ENCODE assay signal across 9 mouse cellular contexts in the genomic region with DNA sequence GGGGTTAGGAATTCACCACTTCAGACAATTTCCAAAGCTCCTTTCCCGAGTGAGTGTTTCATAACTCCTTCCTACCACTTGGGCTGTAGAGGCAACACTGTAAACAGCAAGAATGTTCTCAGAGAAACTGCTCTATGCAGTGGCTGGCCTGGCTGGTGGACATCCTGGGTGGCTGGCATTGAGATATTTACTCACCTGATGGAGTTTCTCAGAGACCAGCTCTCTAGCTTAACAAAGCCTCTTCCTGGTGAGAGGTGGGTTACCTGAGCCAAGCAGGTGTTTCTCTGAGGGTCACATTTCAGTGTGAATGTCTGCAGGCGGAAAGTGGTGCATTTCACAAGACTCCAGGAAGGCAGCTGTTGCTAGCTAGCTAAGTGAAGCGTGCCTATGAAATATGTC.
DNase-seq lines count a peak whose midpoint lies in the region; ATAC-seq and TF ChIP-seq lines count a peak whose summit lies in the region.
"Had no signal": no experiment of that assay in that cellular context is flagged by ENCODE, and none has a peak within 500 bp of the region (broad histone marks: within the 10 kb centered on the region; RNA-seq: fewer than 3 reads in every experiment).

No protein-coding gene starts in this region.

- H3K4me1 ChIP-seq in embryonic facial prominence, embryonic 15.5 days: peaks cover 21% of the 10 kb centered on the region
- peaks cover 36% of the 10 kb centered on the region for H3K4me1 ChIP-seq in limb, embryonic 13.5 days
- peaks cover 50% of the 10 kb centered on the region for H3K4me1 ChIP-seq in neural tube, embryonic 15.5 days

- TF ChIP-seq CTCF in left cerebral cortex, adult 2 months (IDR thresholded peaks at IDR 0.05): no peak

- H3K27ac ChIP-seq in left cerebral cortex, adult 2 months: peak overlapping the region; percentile 98
- no peak overlapping the region for H3K27ac ChIP-seq in embryonic facial prominence, embryonic 15.5 days (replicated peaks)
- H3K27ac ChIP-seq in limb, embryonic 13.5 days: 0 out of 2 replicates have a peak overlapping the region, but pooled peaks have one; percentile 22
- peak overlapping the region; percentile 95 for H3K27ac ChIP-seq in neural tube, embryonic 15.5 days (replicated peaks)

- no peak overlapping the region for H3K4me2 ChIP-seq in embryonic facial prominence, embryonic 15.5 days (replicated peaks)
- peak overlapping the region; percentile 23 for H3K4me2 ChIP-seq in limb, embryonic 13.5 days (replicated peaks)
- H3K4me2 ChIP-seq in neural tube, embryonic 15.5 days: peak overlapping the region; percentile 68

- H3K9ac ChIP-seq in embryonic facial prominence, embryonic 15.5 days: no peak overlapping the region
- no peak overlapping the region for H3K9ac ChIP-seq in limb, embryonic 13.5 days
- H3K9ac ChIP-seq in neural tube, embryonic 15.5 days (replicated peaks): peak overlapping the region; percentile 79

- H3K9me3 ChIP-seq in embryonic facial prominence, embryonic 15.5 days (replicated peaks): no peaks in the 10 kb centered on the region
- H3K9me3 ChIP-seq in limb, embryonic 13.5 days: no peaks in the 10 kb centered on the region
- H3K9me3 ChIP-seq in neural tube, embryonic 15.5 days (replicated peaks): no peaks in the 10 kb centered on the region

- H3K27me3 ChIP-seq in embryonic facial prominence, embryonic 15.5 days: no peaks in the 10 kb centered on the region
- peaks cover 25% of the 10 kb centered on the region for H3K27me3 ChIP-seq in limb, embryonic 13.5 days
- H3K27me3 ChIP-seq in neural tube, embryonic 15.5 days (replicated peaks): no peaks in the 10 kb centered on the region

- H3K36me3 ChIP-seq in embryonic facial prominence, embryonic 15.5 days: no peaks in the 10 kb centered on the region
- H3K36me3 ChIP-seq in limb, embryonic 13.5 days: no peaks in the 10 kb centered on the region
- H3K36me3 ChIP-seq in neural tube, embryonic 15.5 days: no peaks in the 10 kb centered on the region

- WGBS in embryonic facial prominence, embryonic 15.5 days: 61% methylated on average over 3 of the region's 3 CpGs
- 35% methylated on average over 3 of the region's 3 CpGs for WGBS in limb, embryonic 13.5 days
- whole genome bisulfite sequencing in neural tube, embryonic 15.5 days: 34% methylated on average over 3 of the region's 3 CpGs

- ATAC-seq in embryonic facial prominence, embryonic 15.5 days (ENCODE audit: insufficient number of reproducible peaks, low FRiP score, low TSS enrichment, low read depth): 0 out of 2 replicates have a peak, but pooled peaks have one; percentile 35
- ATAC-seq in limb, embryonic 13.5 days (ENCODE audit: low FRiP score, low read depth): no peak
- no peak for ATAC-seq in neural tube, embryonic 15.5 days (ENCODE audit: low FRiP score)

- intact Hi-C loops in left cerebral cortex, adult 2 months (cut with DNase I): loop anchor here (2.0 kb wide), 1 partner anchor 78 kb away; no protein-coding TSS in a partner anchor
- intact Hi-C loops in left cerebral cortex, postnatal 4 days (cut with DNase I): no loop called here

- peak overlapping the region; percentile 71 for H3K4me3 ChIP-seq in left cerebral cortex, adult 2 months
- H3K4me3 ChIP-seq in embryonic facial prominence, embryonic 15.5 days (replicated peaks): no peak overlapping the region
- H3K4me3 ChIP-seq in limb, embryonic 13.5 days: no peak overlapping the region
- H3K4me3 ChIP-seq in neural tube, embryonic 15.5 days (replicated peaks): peak overlapping the region; percentile 53
- H3K4me3 ChIP-seq: myocyte had no signal

- DNase-seq in left cerebral cortex, adult 2 months (ENCODE audit: extremely low spot score in 1 of 2, low spot score in 2 of 2): no peak
- no peak for DNase-seq in left cerebral cortex, adult 8-10 months (ENCODE audit: low spot score in 2 of 2)
- no peak for DNase-seq in spleen, postnatal 10 days (ENCODE audit: low spot score in 2 of 2)
- no peak for DNase-seq in kidney, adult 9 months
- no peak for DNase-seq in left cerebral cortex, postnatal 4 days

Comparison
In these comparisons a context has a peak if more than half of its experiments do, and no peak if none do; other contexts are left out.
1. H3K4me3 ChIP-seq: peak in left cerebral cortex, adult 2 months (single experiment) and neural tube, embryonic 15.5 days (single experiment); none in embryonic facial prominence, embryonic 15.5 days (single experiment) and limb, embryonic 13.5 days (single experiment).